8 mouse cellular contexts compared by ENCODE assay signal in the genomic region with DNA sequence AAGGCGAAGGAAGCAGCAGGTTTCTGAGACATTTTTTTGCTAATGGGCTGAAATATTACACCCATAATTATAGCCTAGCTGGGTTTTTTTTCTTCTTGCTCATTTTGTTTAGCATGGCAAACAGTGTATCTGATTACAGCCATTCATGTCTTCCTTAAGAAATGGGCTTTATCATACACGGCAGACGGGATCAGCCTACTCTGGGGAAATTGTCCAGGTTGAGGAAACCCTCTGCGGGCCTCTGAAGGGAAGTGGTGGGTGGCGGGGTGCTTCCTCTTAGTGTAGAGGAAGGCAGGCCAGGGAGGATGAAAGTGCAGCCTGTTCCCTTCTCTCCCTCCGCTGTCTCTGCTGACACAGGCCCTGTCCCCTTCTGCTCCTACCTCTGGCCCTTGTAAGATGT.
A peak's percentile ranks its signal among the peaks of the same experiment; 100 is the strongest.
DNase-seq lines count a peak whose midpoint lies in the region; ATAC-seq and TF ChIP-seq lines count a peak whose summit lies in the region.

No protein-coding gene starts in this region.

- H3K9ac ChIP-seq in embryonic facial prominence, embryonic 11.5 days (replicated peaks; ENCODE audit: low read length): no peak overlapping the region
- H3K9ac ChIP-seq in lung, postnatal 0 days (replicated peaks; ENCODE audit: low read depth): no peak overlapping the region

- no peak for TF ChIP-seq EP300 in lung, postnatal 0 days (IDR thresholded peaks at IDR 0.05)

- no peak overlapping the region for H3K4me2 ChIP-seq in embryonic facial prominence, embryonic 11.5 days (ENCODE audit: low read depth, low read length)
- H3K4me2 ChIP-seq in lung, postnatal 0 days (replicated peaks; ENCODE audit: low read depth, low read length): no peak overlapping the region

- no peaks in the 10 kb centered on the region for H3K36me3 ChIP-seq in embryonic facial prominence, embryonic 11.5 days (replicated peaks; ENCODE audit: control insufficient read depth, insufficient read depth, low read depth, low read length)
- H3K36me3 ChIP-seq in lung, postnatal 0 days (ENCODE audit: insufficient read depth, low read length): no peaks in the 10 kb centered on the region

- no peak overlapping the region for H3K27ac ChIP-seq in embryonic facial prominence, embryonic 11.5 days (replicated peaks; ENCODE audit: low read depth, low read length)
- no peak overlapping the region for H3K27ac ChIP-seq in lung, postnatal 0 days (ENCODE audit: low read length)

- H3K4me3 ChIP-seq in embryonic facial prominence, embryonic 11.5 days (ENCODE audit: low read depth, low read length): no peak overlapping the region
- H3K4me3 ChIP-seq in lung, postnatal 0 days (ENCODE audit: low read depth, low read length): no peak overlapping the region

- peak; percentile 75 for DNase-seq in layer of hippocampus, adult 9-11 months
- no peak for DNase-seq in layer of hippocampus, postnatal 10 days (ENCODE audit: low spot score in 2 of 2)
- DNase-seq in embryonic facial prominence, embryonic 11.5 days (ENCODE audit: low spot score): peak; percentile 52
- peak; percentile 42 for DNase-seq in lung, postnatal 0 days (ENCODE audit: low spot score)
- DNase-seq in thymus, adult 18-20 months: peak; percentile 33 to 47
- DNase-seq in left cerebral cortex, adult 18-20 months (ENCODE audit: low spot score in 2 of 2): no peak
- no peak for DNase-seq in embryo, embryonic 11 days
- no peak for DNase-seq in Muller cell, postnatal 12 days (ENCODE audit: inconsistent ontology term)

- 37% methylated on average over 6 of the region's 6 CpGs for WGBS in embryonic facial prominence, embryonic 11.5 days
- WGBS in lung, postnatal 0 days: 43% methylated on average over 6 of the region's 6 CpGs

- no peaks in the 10 kb centered on the region for H3K9me3 ChIP-seq in embryonic facial prominence, embryonic 11.5 days (replicated peaks; ENCODE audit: control insufficient read depth, low read length)
- H3K9me3 ChIP-seq in lung, postnatal 0 days (ENCODE audit: low read length): no peaks in the 10 kb centered on the region

- no peaks in the 10 kb centered on the region for H3K4me1 ChIP-seq in embryonic facial prominence, embryonic 11.5 days (ENCODE audit: control insufficient read depth, insufficient read depth, low read length)
- no peaks in the 10 kb centered on the region for H3K4me1 ChIP-seq in lung, postnatal 0 days (ENCODE audit: insufficient read depth, low read depth, low read length)

- peak; percentile 59; the same call in 1 of the 2 replicates for ATAC-seq in embryonic facial prominence, embryonic 11.5 days (replicated peaks; ENCODE audit: insufficient number of reproducible peaks, low FRiP score, low TSS enrichment, low read depth)
- ATAC-seq in lung, postnatal 0 days: no peak

- no peak for TF ChIP-seq CTCF in lung, postnatal 0 days (IDR thresholded peaks at IDR 0.05)

- no peaks in the 10 kb centered on the region for H3K27me3 ChIP-seq in embryonic facial prominence, embryonic 11.5 days (ENCODE audit: control insufficient read depth, insufficient read depth, low read length)
- 0 out of 2 replicates have a peak, but pooled peaks cover 4% of the 10 kb centered on the region for H3K27me3 ChIP-seq in lung, postnatal 0 days (replicated peaks; ENCODE audit: insufficient read depth, low read length)

Comparison
In these comparisons a context has a peak if more than half of its experiments do, and no peak if none do; other contexts are left out.
1. DNase-seq: peak in layer of hippocampus, adult 9-11 months (single experiment), embryonic facial prominence, embryonic 11.5 days (single experiment), lung, postnatal 0 days (single experiment) and thymus, adult 18-20 months (2 of 2); none in layer of hippocampus, postnatal 10 days (0 of 2), left cerebral cortex, adult 18-20 months (0 of 2), embryo, embryonic 11 days (single experiment) and Muller cell, postnatal 12 days (single experiment).